Mouse (Mus musculus) liver, embryonic 14.5 days (tissue): ENCODE measurements at regions not wholly inside any gene's neighbourhood (a gene's known extent, or its start where the extent isn't known, plus 50 kb on each side); places are given as distances from the start of the nearest gene placed in this dataset.

Experiments
- ATAC-seq: fragments of 200-750 bp; cut with Nextera tagmentation; 2 replicates; pipeline ENCODE4 v1.8.0; 2017; ENCODE audit warnings: moderate number of reproducible peaks, mild to moderate bottlenecking, moderate library complexity; ENCODE audit not compliant: insufficient read depth
- DNase-seq, 3 experiments: peaks; one replicate each; pipeline ENCODE4 v3.0.0-alpha.2; 2012 to 2013; ENCODE audit warnings: low read depth in 3 of 3, low spot score in 3 of 3
- H3K27ac ChIP-seq: fragments of 300-500 bp; sonication (generic); 2 replicates; pipeline ENCODE4 v1.5.1; 2014; ENCODE audit warnings: moderate library complexity, mild to moderate bottlenecking, control low read depth, inconsistent platforms
- H3K27me3 ChIP-seq: fragments of 300-500 bp; sonication (generic); 2 replicates; pipeline ENCODE4 v1.6.1; 2014; ENCODE audit warnings: mild to moderate bottlenecking, low read length, moderate library complexity; ENCODE audit not compliant: control insufficient read depth, insufficient read depth
- H3K36me3 ChIP-seq: fragments of 300-500 bp; sonication (generic); replicated peaks from 2 replicates; pipeline ENCODE4 v1.6.1; 2014; ENCODE audit warnings: low read depth; ENCODE audit not compliant: control insufficient read depth, insufficient read depth
- H3K4me1 ChIP-seq, 2 experiments: fragments of 200-500 bp in 1 of 2; fragments of 300-500 bp in 1 of 2; sonication (generic) in 1 of 2; replicated peaks; 2 replicates each; pipeline ENCODE4 v1.6.1; 2012 to 2014; ENCODE audit warnings: antibody characterized with exemption in 1 of 2, inconsistent platforms in 1 of 2, low read length in 1 of 2; ENCODE audit not compliant: control insufficient read depth in 2 of 2, insufficient read depth in 2 of 2
- H3K4me2 ChIP-seq: fragments of 300-500 bp; sonication (generic); 2 replicates; pipeline ENCODE4 v1.6.1; 2014; ENCODE audit warnings: low read depth, mild to moderate bottlenecking, control low read depth, moderate library complexity
- H3K4me3 ChIP-seq, 2 experiments: fragments of 200-500 bp in 1 of 2; fragments of 300-500 bp in 1 of 2; sonication (generic) in 1 of 2; 2 replicates each; pipeline ENCODE4 v1.5.1; 2012 to 2014; ENCODE audit warnings: low read depth in 2 of 2, low read length in 2 of 2, mild to moderate bottlenecking in 2 of 2, control low read depth in 1 of 2, inconsistent platforms in 1 of 2, moderate library complexity in 1 of 2; ENCODE audit not compliant: insufficient read depth in 1 of 2
- H3K9ac ChIP-seq: fragments of 300-500 bp; sonication (generic); replicated peaks from 2 replicates; pipeline ENCODE4 v1.6.1; 2014; ENCODE audit warnings: mild to moderate bottlenecking, control low read depth, moderate library complexity
- H3K9me3 ChIP-seq: fragments of 300-500 bp; sonication (generic); 2 replicates; pipeline ENCODE4 v1.6.1; 2016; ENCODE audit warnings: low read length, mixed read lengths; ENCODE audit not compliant: control insufficient read depth
- CTCF ChIP-seq: IDR thresholded peaks from 2 replicates; pipeline ENCODE4 v1.5.1; 2016; ENCODE audit warnings: antibody characterized with exemption, low read depth, control low read depth
- EP300 ChIP-seq: IDR thresholded peaks from 2 replicates; pipeline ENCODE4 v1.6.1; 2016; ENCODE audit warnings: antibody characterized with exemption, low read depth
- WGBS: fragments of 180-500 bp; shearing (Covaris S2); extraction: QIAGEN DNeasy Blood & Tissue Kit; methylation state at CpG from one replicate; pipeline ENCODE4 v1.1.7; 2014; ENCODE audit not compliant: insufficient replicate concordance; 5-methylcytosine and 5-hydroxymethylcytosine counted together

DNA sequence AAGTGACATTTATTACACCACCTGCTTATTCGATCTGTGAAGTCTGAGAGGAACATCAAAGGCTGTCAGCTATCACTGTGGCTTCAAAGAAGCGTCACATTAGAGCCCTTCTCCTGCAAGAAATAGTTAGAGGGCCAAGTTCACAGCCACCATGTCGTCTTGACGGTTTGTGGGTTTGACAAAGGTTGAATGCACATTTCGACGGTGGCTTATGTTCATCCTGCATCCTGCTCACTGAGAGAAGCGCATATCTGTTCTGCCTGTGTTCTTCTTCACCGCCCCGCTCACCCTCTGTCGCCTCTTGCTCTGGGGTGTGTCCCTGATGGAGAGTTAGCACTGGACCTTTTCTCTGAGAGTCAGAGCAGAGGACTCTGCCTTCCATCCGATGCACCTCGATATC, 67.2 kb upstream of the 1700021F07Rik start:
- Histone ChIP-seq H3K36me3 (no peaks in the 10 kb centered on the region), H3K27ac (no peak overlapping the region), H3K4me3 (no peak overlapping the region), H3K9ac (no peak overlapping the region), H3K4me1 (no peaks in the 10 kb centered on the region), H3K9me3 (no peaks in the 10 kb centered on the region), H3K4me2 (no peak overlapping the region), H3K27me3 (no peaks in the 10 kb centered on the region)
- ATAC-seq (no peak), DNase-seq (no peak)
- 76% methylated on average over 12 of the region's 12 CpGs for WGBS
- no peak for TF ChIP-seq EP300
- no peak for TF ChIP-seq CTCF

DNA sequence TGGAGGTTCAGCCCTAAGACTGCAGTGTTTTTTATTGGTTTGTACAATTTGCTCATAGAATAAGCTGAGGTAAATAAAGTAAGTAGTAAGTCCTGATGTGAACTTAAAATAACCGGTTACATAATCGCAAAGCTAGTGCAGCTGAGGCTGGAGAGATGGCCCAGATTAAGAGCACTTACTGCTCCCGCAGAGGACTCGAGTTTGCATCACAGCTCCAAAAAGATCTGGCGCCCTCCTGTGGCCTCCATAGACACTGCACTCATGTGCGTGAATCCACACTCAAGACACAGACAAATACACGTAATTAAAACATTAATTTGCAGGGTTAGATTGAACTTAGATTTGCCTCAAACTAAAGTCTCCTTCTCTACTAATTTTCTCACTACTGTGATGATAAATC, 66.3 kb upstream of the 1700021F07Rik start:
- H3K4me2 ChIP-seq: no peak overlapping the region
- H3K36me3 ChIP-seq: no peaks in the 10 kb centered on the region
- 67% methylated on average over 7 of the region's 7 CpGs for WGBS
- H3K27me3 ChIP-seq: no peaks in the 10 kb centered on the region
- H3K4me1 ChIP-seq: no peaks in the 10 kb centered on the region
- H3K27ac ChIP-seq: no peak overlapping the region
- no peaks in the 10 kb centered on the region for H3K9me3 ChIP-seq
- H3K9ac ChIP-seq: no peak overlapping the region
- TF ChIP-seq EP300: no peak
- TF ChIP-seq CTCF: peak; percentile 37
- no peak overlapping the region for H3K4me3 ChIP-seq
- DNase-seq (no peak), ATAC-seq (no peak)

GRCm38 (mm10) chr2:173456924-173457623, 65.3 kb upstream of the 1700021F07Rik start:
- H3K27me3 ChIP-seq: no peaks in the 10 kb centered on the region
- H3K9ac ChIP-seq: no peak overlapping the region
- H3K4me3 ChIP-seq: no peak overlapping the region
- H3K4me1 ChIP-seq: no peaks in the 10 kb centered on the region
- TF ChIP-seq CTCF (no peak), EP300 (no peak)
- ATAC-seq (no peak), DNase-seq (no peak)
- H3K9me3 ChIP-seq: no peaks in the 10 kb centered on the region
- H3K4me2 ChIP-seq: no peak overlapping the region
- no peaks in the 10 kb centered on the region for H3K36me3 ChIP-seq
- 70% methylated on average over 9 of the region's 9 CpGs for WGBS
- no peak overlapping the region for H3K27ac ChIP-seq

DNA sequence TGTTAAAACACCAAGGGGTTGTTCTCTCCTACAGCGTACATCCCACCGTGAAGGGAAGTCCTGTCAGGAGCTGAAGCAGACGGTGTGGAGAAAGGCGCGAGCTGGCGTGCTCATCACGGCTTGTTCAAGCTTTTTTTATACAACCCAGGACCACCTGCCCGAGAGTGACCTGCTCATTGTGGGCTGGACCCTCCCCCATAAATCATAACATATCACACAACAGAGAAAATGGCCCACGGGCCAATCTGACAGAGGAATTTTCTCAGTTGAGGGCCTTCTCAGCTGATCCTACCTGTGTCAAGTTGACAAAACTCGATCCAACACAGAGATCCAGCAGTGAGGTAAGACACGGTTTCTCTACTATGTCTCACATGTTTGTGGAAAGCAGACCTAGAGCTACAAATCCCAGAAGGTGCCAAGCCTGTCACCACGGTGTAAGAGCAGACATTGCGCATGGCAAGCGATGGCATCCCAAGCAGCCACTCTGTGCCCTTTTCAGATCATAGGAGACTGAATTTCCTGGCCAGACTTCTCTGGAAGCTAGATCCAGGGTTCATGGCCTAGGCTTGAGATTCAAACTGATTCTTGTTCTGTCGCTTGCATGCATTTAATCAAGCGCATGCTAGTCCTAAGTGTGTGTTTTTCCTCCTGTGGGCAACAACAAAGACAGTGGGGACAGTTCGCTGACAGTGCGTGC, 64.6 kb upstream of the 1700021F07Rik start:
- TF ChIP-seq EP300: no peak
- no peak for TF ChIP-seq CTCF
- H3K4me3 ChIP-seq: no peak overlapping the region
- no peak overlapping the region for H3K4me2 ChIP-seq
- ATAC-seq (no peak), DNase-seq (no peak)
- no peak overlapping the region for H3K9ac ChIP-seq
- no peak overlapping the region for H3K27ac ChIP-seq
- no peaks in the 10 kb centered on the region for H3K36me3 ChIP-seq
- 77% methylated on average over 18 of the region's 18 CpGs for WGBS
- H3K27me3 ChIP-seq: no peaks in the 10 kb centered on the region
- no peaks in the 10 kb centered on the region for H3K9me3 ChIP-seq
- H3K4me1 ChIP-seq: no peaks in the 10 kb centered on the region

DNA sequence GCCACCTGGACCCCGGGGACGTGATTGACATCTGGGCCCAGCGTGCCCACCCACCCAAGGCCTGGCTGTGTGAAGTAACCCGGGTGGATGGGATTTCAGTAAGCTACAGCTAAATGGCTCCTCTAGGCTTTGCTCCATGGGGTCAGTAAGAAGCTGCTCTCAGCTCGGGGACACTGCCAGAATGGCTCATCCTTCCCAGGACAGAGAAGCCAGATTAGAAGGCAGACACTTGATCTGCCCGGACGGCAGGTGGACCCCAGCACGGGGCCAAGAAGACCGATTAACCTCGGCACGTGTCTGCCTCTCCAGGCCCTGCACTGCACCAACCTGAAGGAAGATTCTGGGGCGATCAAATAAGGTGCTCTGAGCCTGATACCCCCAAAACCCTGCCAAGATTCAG, 63.5 kb upstream of the 1700021F07Rik start:
- WGBS: 72% methylated on average over 12 of the region's 12 CpGs
- DNase-seq (no peak), ATAC-seq (no peak)
- Histone ChIP-seq H3K9me3 (no peaks in the 10 kb centered on the region), H3K4me2 (no peak overlapping the region), H3K4me1 (no peaks in the 10 kb centered on the region), H3K4me3 (no peak overlapping the region), H3K9ac (no peak overlapping the region), H3K27ac (no peak overlapping the region), H3K27me3 (no peaks in the 10 kb centered on the region), H3K36me3 (no peaks in the 10 kb centered on the region)
- TF ChIP-seq CTCF: no peak
- TF ChIP-seq EP300: no peak
